Mouse (Mus musculus) layer of hippocampus, postnatal 10 days (tissue): ENCODE measurements around the gene Tmem82. TPM values are rescaled to one million over a fixed set of nuclear protein-coding genes. Genes with fewer than 3 reads are reported as not detected.

Source experiments
- DNase-seq, 2 experiments: peaks; one replicate each; pipeline ENCODE4 v3.0.0; 2021; ENCODE audit warnings: low spot score in 2 of 2
- total RNA-seq, 2 experiments: library from RNA; stranded (reverse); gene quantifications; 2 replicates each; pipeline ENCODE4 v1.2.3; 2021

Gene Tmem82
- total RNA-seq, 2 experiments from 2014 or later, result 0.69 to 0.98 TPM

DNA sequence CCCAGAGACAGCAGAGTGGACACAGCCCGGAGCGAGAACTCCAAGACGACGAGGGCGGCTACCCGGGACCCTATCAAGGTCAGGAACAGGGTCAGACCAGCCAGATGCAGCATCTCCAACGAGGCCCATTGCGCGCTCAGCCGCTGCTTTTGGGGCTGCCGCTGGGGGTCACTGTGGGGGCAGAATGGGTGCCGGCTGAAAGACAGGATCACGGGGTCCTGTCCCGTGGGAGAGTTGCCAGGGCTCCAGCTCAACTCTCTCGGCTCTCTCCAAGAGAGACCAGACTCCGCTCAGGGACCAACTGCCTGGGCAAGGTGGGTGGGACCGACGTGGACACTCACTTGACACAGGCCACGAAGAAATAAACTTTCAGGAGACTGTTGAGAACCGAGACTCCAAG is 1.1 kb downstream of the Tmem82 start:
- peak; percentile 69 to 80 for DNase-seq

DNA sequence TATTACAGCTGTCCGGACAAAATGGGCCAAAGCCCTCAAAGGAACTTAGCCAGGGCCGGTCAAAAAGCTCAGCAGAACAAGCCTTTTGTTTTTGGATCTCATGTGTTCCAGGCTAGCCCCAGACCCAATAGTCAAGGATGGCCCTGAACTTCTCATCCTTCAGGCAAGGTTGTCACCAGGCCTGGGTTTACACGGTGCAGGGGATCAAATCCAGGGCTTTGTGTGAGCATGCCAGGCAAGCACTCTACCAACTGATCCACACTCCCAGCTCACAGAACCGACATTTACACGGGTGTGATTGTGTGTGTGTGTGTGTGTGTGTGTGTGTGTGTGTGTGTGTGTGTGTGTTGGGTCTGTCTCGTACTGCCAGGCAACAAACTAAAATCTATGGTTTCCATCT is 1.6 kb downstream of the Tmem82 start:
- DNase-seq, result no peak

DNA sequence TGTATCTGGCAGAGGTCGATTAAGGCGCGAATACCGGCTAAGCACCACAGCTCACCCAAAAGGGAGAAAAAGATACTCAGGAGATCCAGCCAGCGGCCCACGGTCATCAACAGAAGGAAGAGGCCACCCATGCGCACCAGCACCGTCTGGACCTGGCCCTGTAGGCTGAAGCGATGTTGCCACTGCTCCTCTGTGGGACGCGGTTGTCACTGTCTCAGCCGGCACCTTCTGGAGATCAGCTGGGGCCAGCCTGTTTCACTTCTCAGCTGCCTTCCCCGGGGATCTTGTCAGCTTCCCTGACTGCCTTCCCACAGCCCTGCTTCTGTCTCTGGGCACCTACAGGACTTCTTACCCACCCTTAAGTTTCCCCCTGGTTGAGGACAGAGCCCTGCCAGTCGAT is 3.5 kb downstream of the Tmem82 start:
- no peak for DNase-seq

DNA sequence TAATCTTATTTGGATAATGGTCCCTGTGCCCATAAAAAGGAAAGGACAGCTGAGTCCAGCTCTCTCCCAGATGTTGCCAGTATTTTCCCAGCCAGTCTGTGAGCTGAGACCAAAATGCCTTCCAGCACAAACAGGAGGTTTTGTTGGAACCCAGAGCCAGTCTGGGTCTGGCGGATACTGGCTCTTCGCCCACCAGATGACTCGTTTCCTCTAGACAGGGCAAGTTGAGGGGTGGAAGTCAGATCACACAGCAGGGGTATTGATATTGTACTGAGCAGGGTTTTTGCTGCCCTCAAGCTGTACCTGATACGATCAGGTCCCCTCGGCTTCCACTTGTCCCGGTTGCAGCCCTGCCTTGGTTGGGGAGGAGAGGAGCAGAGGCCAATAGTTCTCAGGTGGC is 8.9 kb downstream of the Tmem82 start:
- no peak for DNase-seq

DNA sequence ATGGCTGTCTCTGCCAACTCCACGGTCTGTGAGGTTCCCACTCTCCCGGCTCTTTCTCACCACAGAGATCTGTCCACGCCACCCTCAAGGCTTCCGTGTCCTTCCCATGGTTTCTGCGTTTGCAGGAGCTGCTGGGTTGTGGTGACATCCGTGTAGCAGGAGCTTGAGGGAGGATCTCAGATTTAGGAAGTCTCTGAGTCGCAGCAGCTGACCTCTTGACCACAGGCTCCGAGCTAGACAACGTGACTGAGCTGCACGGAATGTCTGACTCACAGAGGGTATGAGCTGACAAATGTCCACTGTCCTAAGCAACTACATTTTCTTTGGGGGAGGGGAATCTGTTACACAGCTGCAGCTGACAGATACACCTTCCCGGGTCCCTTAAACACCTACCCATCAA is 12.6 kb downstream of the Tmem82 start, which contains the start of gene Fblim1:
Gene Fblim1, minus strand, starts transcription at position 236 of the 400 bp plus-strand sequence.
- no peak for DNase-seq

DNA sequence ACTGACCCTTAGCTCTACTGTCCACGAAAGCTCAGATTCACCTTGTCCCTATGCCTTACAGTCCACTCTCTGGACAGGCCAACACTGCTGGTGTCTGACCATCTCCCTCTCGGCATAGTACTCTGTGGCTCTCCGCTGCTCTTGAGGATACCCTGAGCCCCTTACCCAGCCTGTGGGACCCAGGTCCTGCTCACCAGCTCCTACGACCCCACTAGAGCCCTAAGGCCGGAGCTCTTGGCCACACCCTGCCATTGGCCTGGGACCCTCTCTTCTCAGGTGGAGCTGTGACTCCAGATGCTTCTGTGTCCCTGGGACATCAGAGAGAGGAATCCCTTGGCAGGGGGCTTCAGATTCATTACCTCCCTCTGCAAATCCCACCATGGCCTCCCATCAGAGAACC is 13.0 kb downstream of the Tmem82 start:
- no peak for DNase-seq

DNA sequence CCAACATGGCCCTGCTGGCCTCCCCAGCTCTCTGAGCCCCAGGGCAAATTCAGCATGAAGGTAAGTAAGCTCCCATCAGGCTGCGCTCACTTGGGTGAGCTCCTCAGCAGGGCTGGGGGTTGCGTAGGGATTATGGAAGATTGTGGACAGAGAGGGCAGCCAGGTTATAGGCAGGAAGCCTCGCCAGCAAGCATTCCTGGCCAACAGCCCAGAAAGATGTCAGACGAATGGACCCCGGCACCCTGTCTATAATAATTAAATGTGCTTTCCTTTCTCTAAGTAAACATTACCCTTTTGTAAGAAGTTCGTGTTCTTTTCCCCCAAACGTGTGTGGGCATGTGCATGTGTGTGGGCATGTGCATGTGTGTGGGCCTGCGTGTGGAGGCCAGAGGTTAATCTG is 13.9 kb downstream of the Tmem82 start:
- no peak for DNase-seq

DNA sequence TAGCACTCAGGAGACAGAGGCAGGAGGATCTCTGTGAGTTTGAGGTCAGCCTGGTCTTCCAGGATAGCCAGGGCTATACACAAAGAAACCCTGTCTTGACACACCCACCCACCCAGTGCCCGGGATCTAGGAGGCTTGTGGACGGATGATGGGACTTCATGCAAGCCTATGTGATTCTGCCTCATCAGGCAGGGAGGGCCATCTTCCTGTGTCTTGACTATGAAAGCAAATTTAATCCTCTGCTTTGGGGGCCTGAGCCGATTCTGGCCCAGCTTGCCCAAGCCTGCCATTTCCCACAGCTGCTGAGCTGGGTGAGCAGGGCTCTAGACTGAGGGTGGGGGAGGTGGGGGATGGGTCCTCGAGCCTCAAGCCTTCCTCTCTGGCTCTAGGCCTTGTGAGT is 14.5 kb downstream of the Tmem82 start:
- DNase-seq, result no peak

DNA sequence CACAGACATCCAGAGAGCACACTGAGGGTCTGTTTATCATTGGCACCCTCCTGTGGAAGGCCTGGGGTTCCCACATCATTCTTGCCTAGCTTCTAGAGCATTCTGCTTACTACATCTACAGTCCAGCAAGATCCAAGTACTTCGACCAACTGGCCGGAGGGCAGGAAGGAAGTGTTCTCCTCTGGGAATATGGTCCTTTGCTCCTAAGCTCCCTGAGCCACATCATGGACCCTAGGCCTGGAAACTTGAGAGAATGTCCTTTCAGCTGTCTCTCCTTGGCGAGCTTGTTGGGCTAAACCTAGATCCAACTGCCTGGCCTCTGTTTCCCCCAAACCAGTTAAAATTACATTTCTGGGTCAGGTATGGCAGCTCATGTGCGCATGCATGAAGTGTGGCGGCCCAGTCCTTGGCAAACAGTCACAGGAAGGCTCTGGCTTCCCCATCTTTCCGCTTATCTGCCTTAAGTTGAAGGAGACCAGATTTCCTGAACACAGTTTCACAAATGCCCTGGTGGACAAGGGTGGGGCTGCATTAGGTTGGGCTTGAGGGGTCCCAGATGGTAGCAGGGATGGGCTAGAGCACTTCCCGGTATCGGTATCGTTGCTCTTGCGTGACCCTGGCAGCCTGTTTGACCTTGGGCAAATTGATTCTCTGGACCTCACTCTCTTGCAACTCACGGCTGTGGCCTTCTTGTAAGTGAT is 15.8 kb downstream of the Tmem82 start:
- no peak for DNase-seq

DNA sequence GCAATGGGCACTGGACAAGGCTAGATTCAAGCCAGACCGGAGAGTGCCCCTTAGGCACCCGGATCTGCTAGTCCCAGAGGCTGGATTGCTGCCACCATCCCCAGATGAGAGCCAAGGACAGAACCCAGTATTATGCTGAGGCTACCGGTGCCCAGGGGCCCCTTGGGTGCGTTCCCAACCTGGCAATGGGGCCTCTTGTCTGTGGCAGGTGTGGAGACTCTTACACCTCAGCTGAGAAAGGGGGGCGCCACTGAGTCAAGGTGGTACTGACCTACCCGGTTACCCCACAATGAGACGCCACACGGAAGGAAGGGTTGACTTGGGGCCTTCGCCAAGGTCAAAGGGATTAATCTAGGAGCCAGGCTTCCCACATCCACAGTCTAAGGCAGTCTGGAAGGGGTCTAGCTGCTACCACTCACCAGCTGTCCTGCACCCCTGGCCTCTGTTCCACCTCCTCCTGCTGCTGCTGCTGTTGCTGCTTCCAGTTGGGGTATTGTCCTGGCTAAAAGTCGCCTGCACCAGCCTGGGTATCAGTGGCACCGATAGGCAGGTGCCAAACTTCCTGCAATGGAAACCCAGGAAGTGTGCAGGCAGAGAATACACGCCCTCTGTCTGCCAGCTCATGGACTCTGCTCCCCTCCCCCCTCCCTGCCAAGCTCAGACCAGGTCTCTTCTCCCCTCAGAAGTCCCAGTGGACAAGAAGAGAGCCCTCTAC is 17.1 kb downstream of the Tmem82 start:
- no peak for DNase-seq

DNA sequence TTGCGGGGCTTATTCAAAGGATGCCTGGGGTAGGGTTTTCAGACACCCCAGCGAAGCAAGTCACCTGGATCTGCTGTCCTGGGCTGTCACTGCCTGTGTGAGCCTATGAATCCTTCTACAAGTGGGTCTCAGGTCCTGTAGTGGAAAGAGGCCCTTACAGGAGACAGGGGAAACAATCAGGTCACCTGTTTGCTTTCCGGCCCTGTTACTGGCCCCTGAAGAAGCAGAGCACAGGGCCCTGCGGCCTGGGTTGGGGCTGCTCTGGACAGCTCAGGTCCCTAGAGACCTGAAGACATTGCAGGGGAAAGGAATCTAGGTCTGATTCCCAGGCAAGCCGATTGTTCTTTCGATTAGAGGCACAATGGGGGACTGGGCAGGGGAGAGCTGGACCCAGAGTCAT is 18.1 kb downstream of the Tmem82 start:
- DNase-seq, result no peak

DNA sequence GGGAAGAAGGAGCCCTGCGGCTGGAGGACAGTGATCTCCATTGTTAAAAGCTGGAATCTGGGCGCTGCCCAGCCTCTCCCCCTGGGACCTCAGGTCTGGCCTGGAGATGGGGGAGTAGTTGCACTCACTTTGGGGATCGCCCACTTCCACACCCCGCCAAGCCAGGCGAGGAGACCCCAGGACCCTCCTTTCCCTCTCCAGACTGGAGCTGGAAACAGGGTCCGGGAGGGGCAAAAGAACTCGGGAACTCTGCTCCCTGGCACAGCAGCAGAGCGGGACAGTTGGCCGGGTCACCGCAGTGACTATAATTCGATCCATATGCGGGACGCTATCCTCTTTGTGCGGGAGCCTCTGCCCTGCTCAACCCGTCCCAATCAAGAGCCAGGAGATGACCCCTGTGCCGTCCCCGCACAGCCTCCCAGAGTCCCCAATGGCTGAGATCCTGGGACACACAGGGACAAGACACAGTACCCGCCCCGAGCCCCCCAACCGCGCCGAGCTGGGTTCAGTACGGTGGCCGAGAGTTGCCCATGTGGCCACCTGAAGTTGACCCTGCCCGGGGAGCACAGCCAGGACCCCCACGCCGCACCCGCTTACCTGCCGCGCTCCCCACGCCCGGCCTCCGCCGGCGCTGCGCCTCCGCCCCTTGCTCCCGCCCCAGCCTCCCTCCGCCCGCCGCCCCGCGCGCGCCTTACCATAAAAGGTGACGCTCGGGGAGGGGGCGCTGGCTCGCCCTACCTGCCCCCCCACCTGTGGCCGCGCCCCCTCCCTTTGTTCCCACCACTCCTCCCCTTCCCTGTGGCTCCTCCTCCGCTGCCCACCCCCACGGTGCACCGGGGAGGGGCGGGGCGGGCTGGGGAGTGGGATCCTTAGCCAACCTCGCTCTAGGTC is 18.9 kb downstream of the Tmem82 start:
- DNase-seq, result no peak

DNA sequence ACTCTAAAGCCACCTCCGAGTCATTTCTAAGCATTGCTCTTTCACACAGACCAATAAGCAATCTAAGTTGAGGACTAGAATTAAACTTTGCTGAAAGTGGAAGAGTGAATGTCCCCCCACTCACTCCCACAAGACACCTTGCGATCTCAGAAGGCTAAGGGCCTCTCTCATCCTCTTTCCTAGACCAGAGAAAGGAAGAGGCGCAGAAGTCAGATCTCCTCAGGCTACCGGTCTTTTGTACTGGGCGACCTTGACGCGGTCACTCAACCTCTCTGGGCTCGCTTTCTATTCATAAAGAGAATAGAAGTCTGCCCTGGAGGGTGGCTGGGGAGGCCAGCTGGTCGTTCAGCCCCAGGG is 19.6 kb downstream of the Tmem82 start:
- no peak for DNase-seq

DNA sequence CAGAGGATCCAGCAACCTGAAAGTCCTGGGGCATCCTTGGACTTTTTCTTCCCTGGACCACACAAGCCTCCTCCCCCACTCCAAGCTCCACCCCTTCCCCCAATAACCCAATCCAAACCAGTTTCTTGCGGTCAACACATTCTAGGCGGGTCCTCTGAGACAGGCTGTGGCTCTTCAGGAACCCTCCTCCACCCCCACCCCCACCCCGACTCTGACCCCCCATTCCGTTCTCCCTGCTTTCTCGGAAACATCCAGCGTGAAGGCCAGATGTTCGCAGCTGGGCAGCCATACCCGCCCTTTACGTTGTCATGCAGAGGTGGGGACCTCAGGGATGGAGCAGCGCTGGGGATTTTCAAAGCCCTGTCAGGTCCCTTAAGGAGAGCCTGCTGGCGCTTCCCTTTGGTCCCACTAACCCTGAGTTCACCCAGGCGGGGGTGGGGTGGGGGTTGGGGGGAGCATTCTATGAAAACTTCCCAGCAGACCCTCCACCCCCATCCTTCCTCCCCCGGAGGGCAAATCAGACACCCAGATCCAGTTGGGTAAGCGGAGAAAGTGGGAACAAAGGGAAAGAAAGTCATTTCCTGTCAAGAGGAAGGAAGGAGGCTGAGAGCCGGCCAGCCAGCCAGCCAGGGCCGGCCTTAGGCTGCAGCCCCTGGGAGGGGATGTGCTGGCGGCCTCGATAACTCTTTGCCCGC is 20.1 kb downstream of the Tmem82 start:
- no peak for DNase-seq

DNA sequence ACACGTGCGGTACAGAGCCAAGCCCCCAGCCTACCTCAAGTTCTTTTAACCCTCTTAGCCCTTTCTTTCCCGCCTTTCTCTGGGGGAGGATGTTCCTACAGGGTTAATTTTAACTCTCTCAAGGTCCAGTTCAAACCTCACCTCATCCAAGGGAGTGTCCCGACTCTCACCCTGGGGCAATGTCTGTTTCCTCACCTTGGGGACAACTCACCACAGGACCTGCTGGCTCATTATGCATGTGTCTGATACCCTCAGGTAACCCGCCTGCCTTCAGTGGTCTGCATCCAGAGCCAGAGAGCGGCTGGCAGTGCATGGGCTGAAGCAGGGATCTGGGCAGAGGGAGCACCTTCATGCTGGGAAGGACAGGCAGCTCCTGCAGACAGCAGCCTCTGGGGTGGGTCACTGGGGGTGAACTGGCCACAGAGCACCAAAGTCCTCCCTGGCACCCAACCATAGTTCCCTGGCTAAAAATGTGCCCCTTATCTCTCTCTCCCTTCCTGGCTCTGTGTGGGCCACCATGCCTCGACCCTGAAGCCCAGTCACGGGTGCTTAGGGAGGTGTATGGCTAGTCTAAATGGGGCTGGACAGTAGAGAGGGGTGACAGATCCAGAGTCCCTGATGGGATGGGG is 21.6 kb downstream of the Tmem82 start:
- DNase-seq, result no peak

DNA sequence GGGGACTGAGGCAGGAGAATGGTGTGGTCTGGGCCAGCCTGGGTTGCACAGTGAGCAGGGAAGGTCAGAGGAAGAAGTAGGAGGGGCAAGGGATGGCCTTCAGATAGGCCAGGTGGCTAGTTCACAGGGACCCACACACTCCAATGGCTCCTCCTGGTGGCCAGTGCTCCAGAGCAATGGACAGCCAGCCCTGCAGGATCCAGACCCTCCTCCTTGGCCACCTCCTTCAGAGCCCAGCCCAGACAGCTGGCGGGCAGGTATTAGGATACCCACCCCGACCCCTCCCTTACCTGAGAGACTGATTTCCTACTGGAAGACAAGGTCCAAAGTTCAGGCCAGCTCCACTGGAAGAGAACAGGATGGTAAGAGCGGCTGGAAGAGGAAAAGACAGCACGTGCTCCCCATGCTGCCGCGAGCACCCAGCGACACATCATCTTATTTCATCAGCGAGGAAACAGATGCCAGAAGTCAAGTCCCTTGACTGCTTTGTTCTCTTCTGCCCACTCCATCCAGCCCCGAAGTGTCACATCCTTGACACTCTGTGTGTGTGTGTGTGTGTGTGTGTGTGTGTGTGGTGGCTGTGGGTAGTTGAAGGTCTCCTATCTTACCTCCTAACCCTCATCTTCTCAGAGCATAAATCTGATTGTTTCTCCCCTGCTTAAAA is 22.7 kb downstream of the Tmem82 start:
- DNase-seq, result no peak

DNA sequence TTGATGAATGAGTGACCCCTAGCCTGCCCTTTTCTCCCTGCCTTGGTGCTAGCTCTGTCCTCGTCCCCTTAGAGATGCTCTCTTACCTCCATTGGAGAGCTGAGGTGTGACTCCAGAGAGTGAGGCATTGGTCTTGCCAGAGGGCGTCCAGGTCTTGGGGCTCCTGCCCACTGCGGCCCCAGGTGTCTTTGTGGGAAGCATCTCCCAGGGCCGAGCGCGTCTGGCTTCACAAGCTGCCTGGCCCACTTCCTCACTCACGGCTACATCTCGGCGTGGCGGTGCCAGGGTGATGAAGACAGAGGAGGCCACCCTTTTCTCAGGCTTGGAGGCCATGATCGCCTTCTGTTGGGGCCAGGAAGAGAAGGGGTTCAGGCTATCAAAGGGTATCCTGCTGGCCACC is 23.3 kb downstream of the Tmem82 start:
- no peak for DNase-seq

DNA sequence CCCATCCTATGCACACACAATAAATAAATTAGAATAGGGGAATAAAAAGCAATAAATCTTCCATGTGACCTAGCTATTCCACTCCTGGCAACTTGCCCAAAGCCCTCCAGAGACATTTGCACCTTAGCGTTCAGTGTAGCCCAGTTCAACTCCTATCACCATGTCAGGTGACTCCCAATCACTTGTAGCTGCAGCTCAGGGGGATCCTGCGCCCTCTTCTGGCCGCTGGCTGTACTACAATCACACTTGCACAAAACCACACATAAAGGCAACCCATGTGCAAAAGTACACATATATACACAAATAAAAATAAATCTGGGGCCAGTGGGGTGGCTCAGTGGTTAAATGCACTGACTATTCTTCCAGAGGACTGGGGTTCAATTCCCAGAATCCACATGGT is 26.9 kb downstream of the Tmem82 start:
- DNase-seq, result peak; percentile 39 to 40

DNA sequence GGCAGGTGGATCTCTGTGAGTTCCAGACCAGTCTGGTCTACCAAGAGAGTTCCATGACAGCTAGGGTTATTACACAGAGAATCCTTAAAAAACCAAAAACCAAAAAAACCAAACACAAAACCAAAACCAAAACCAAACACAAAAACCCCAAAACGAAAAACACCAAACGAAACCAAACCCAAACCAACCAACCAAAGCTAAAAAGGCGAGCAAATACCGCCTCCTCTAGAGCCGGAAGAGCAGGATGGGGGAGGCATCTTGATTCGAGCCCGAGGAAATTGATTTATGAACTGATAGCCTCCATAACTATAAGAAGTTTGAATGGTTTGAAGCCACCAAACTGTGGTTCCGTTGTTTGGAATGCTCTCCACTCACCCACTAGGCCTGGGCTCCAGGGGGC is 34.5 kb downstream of the Tmem82 start:
- no peak for DNase-seq

DNA sequence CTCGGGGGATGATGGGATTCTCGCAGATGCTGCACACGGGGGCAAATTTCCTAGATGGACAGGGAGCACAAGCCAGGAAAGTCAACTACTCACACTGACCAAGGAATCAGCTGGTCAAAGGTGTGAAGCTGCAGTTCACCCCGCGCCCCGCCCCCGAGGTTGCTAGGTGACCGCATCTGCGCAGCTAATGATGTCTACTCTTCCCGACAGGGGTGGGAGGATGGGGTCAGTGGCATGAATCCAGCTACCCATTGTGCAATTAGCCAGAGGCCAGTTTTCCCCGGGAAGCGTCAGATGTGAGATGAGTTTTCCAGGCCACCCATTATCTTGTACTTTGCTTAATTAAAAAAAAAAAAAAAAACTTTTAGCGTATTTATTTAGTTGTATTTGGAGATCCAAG is 37.4 kb downstream of the Tmem82 start:
- no peak for DNase-seq
